ENCODE assay signal across 12 mouse cellular contexts in the genomic region with DNA sequence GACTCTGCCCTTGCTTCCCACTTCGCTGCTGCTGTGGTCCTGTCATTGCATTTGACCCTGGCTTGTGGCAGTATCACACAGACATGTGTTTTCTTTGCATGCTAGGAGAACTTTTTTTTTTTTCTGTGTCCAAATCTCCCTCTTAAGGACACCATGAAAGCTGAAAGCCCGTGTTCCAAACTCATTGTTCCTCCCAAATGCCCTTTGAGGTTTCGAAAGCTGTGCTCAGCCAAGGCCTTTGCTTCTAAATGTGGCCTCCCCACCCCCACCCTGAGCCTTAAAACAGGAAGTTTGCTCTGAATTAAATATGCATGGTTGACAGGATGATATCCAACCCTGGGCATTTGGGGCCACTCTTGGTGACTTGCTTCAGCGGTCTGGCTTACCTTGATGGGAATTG. TPM values are rescaled to one million over a fixed set of nuclear protein-coding genes. Genes with fewer than 3 reads are reported as not detected.
A peak's percentile ranks its signal among the peaks of the same experiment; 100 is the strongest.
DNase-seq lines count a peak whose midpoint lies in the region; ATAC-seq and TF ChIP-seq lines count a peak whose summit lies in the region.
"Had no signal": no experiment of that assay in that cellular context is flagged by ENCODE, and none has a peak within 500 bp of the region (broad histone marks: within the 10 kb centered on the region; RNA-seq: fewer than 3 reads in every experiment).

No protein-coding gene starts in this region.

- TF ChIP-seq POLR2A in ES-Bruce4 (IDR thresholded peaks at IDR 0.05; ENCODE audit: insufficient read depth, low read length) = no peak
- no peak for TF ChIP-seq POLR2A in liver, adult 2 months (IDR thresholded peaks at IDR 0.05; ENCODE audit: extremely low read depth, insufficient read depth, low read length)

- no peaks in the 10 kb centered on the region for H3K36me3 ChIP-seq in hindbrain, embryonic 10.5 days
- H3K36me3 ChIP-seq in hindbrain, embryonic 14.5 days (replicated peaks; ENCODE audit: control insufficient read depth, insufficient read depth) = no peaks in the 10 kb centered on the region
- H3K36me3 ChIP-seq in ES-Bruce4 (ENCODE audit: control insufficient read depth, insufficient read depth, low read length, poor library complexity, severe bottlenecking) = no peaks in the 10 kb centered on the region
- no peaks in the 10 kb centered on the region for H3K36me3 ChIP-seq in liver, adult 2 months (ENCODE audit: control insufficient read depth, insufficient read depth, low read length)
- H3K36me3 ChIP-seq: forebrain, embryonic 10.5 days; heart, embryonic 15.5 days had no signal

- TF ChIP-seq EP300 in ES-Bruce4 (IDR thresholded peaks at IDR 0.05; ENCODE audit: insufficient read depth, low read depth, low read length) = no peak

- no peak overlapping the region for H3K9ac ChIP-seq in hindbrain, embryonic 14.5 days
- no peak overlapping the region for H3K9ac ChIP-seq in ES-Bruce4 (ENCODE audit: low read depth, poor library complexity, severe bottlenecking)
- no peak overlapping the region for H3K9ac ChIP-seq in liver, adult 2 months (ENCODE audit: low read depth, low read length)
- H3K9ac ChIP-seq: heart, embryonic 15.5 days had no signal

- H3K9me3 ChIP-seq in hindbrain, embryonic 10.5 days = no peaks in the 10 kb centered on the region
- H3K9me3 ChIP-seq in hindbrain, embryonic 14.5 days (ENCODE audit: control insufficient read depth, low read length) = no peaks in the 10 kb centered on the region
- H3K9me3 ChIP-seq in ES-Bruce4 (replicated peaks; ENCODE audit: control insufficient read depth, insufficient read depth, low read length, poor library complexity, severe bottlenecking) = no peaks in the 10 kb centered on the region
- H3K9me3 ChIP-seq: forebrain, embryonic 10.5 days; heart, embryonic 15.5 days had no signal

- H3K4me3 ChIP-seq in hindbrain, embryonic 10.5 days = no peak overlapping the region
- no peak overlapping the region for H3K4me3 ChIP-seq in hindbrain, embryonic 14.5 days (replicated peaks; ENCODE audit: low read length)
- H3K4me3 ChIP-seq in ES-Bruce4 (ENCODE audit: low read depth, low read length) = no peak overlapping the region
- H3K4me3 ChIP-seq in liver, adult 2 months (ENCODE audit: insufficient read depth, low read depth, low read length) = no peak overlapping the region
- H3K4me3 ChIP-seq: forebrain, embryonic 10.5 days; gastrocnemius, adult 2 months; heart, embryonic 15.5 days had no signal

- ATAC-seq in hindbrain, embryonic 14.5 days (ENCODE audit: low FRiP score) = no peak
- ATAC-seq in activated CD4-positive, CD25-positive, alpha-beta regulatory T cell, adult 4 months = no peak

- H3K4me2 ChIP-seq in hindbrain, embryonic 14.5 days (replicated peaks) = no peak overlapping the region
- H3K4me2 ChIP-seq: heart, embryonic 15.5 days had no signal

- H3K4me1 ChIP-seq in hindbrain, embryonic 10.5 days (replicated peaks) = peaks cover 23% of the 10 kb centered on the region
- H3K4me1 ChIP-seq in hindbrain, embryonic 14.5 days (replicated peaks; ENCODE audit: control insufficient read depth, insufficient read depth, low read length) = no peaks in the 10 kb centered on the region
- peaks cover 29% of the 10 kb centered on the region for H3K4me1 ChIP-seq in ES-Bruce4 (ENCODE audit: control insufficient read depth, insufficient read depth, low read length)
- peaks cover 8% of the 10 kb centered on the region for H3K4me1 ChIP-seq in liver, adult 2 months (ENCODE audit: control insufficient read depth, insufficient read depth, low read length)

- H3K27me3 ChIP-seq in hindbrain, embryonic 10.5 days (ENCODE audit: insufficient read depth, poor library complexity, severe bottlenecking) = no peaks in the 10 kb centered on the region
- H3K27me3 ChIP-seq in hindbrain, embryonic 14.5 days (ENCODE audit: control insufficient read depth, insufficient read depth, low read length) = no peaks in the 10 kb centered on the region
- no peaks in the 10 kb centered on the region for H3K27me3 ChIP-seq in ES-Bruce4 (ENCODE audit: control insufficient read depth, insufficient read depth, low read length, poor library complexity, severe bottlenecking)
- no peaks in the 10 kb centered on the region for H3K27me3 ChIP-seq in liver, adult 2 months (ENCODE audit: control insufficient read depth, insufficient read depth, low read length)
- H3K27me3 ChIP-seq: heart, embryonic 15.5 days had no signal

- no peak for TF ChIP-seq CTCF in ES-Bruce4 (IDR thresholded peaks at IDR 0.05; ENCODE audit: low read depth, low read length)
- TF ChIP-seq CTCF in liver, adult 2 months (IDR thresholded peaks at IDR 0.05; ENCODE audit: low read depth, low read length) = no peak

- H3K79me2 ChIP-seq in liver, adult 2 months (ENCODE audit: control insufficient read depth, insufficient read depth, low read length) = peaks cover 25% of the 10 kb centered on the region; the same call in 1 of the 2 replicates

- no peak for DNase-seq in hindbrain, embryonic 10.5 days (ENCODE audit: low spot score)
- DNase-seq in hindbrain, embryonic 14.5 days (ENCODE audit: low spot score) = no peak
- peak; percentile 11 for DNase-seq in adipocyte (ENCODE audit: low spot score)
- DNase-seq in liver, adult 2 months (ENCODE audit: extremely low read depth, low read depth, low spot score) = peak; percentile 30
- DNase-seq in layer of hippocampus, postnatal 10 days (ENCODE audit: low spot score in 2 of 2) = no peak
- no peak for DNase-seq in urinary bladder, adult 18-20 months (ENCODE audit: low spot score in 2 of 2)
- DNase-seq: gastrocnemius, adult 2 months; right cerebral cortex, postnatal 25 days had no signal

- H3K27ac ChIP-seq in hindbrain, embryonic 10.5 days = peak overlapping the region; percentile 59; the same call in 1 of the 2 replicates
- H3K27ac ChIP-seq in hindbrain, embryonic 14.5 days = no peak overlapping the region
- peak overlapping the region; percentile 3; the same call in 1 of the 2 replicates for H3K27ac ChIP-seq in ES-Bruce4 (ENCODE audit: insufficient read depth, low read length)
- H3K27ac ChIP-seq in liver, adult 2 months (replicated peaks; ENCODE audit: insufficient read depth, low read depth, low read length) = no peak overlapping the region
- H3K27ac ChIP-seq: forebrain, embryonic 10.5 days; gastrocnemius, adult 2 months; heart, embryonic 15.5 days had no signal

- WGBS in hindbrain, embryonic 10.5 days = 68% methylated on average over 4 of the region's 4 CpGs
- WGBS in hindbrain, embryonic 14.5 days = 71% methylated on average over 4 of the region's 4 CpGs
- 42% methylated on average over 4 of the region's 4 CpGs for WGBS in liver, adult 2 months

RNA-seq across cellular contexts. Expression of a gene that starts 27.0 kb away (rescaled TPM):
- 21.9 and 24.2 TPM in 2 replicates for polyA plus RNA-seq in hindbrain, embryonic 10.5 days (2016; fragmentation: Nextera tagmentation; extraction: Ambion mirVana)
- 9.8 and 9.9 TPM in 2 replicates for polyA plus RNA-seq in hindbrain, embryonic 14.5 days (2014; fragmentation: Nextera tagmentation; extraction: Ambion mirVana)
- 51.2 and 54.8 TPM in 2 replicates for polyA plus RNA-seq in ES-Bruce4 (2011; ENCODE audit: insufficient read depth, insufficient read length, low read depth, missing spikeins)
- total RNA-seq in liver, adult 2 months (2014; rRNA removed) = 17.0 and 19.5 TPM in 2 replicates
- polyA plus RNA-seq in liver, adult 2 months (2012; rRNA removed) = 2.4 and 2.6 TPM in 2 replicates
- 10 to 100 TPM; 27.1 to 27.4 TPM for total RNA-seq in layer of hippocampus, postnatal 10 days (2021)
- polyA plus RNA-seq in activated CD4-positive, CD25-positive, alpha-beta regulatory T cell, adult 4 months (2017; shearing (Covaris generic)) = under 1 TPM in 1 of 2 experiments, not detected in 1; 0.09 TPM

Comparison
In these comparisons a context has a peak if more than half of its experiments do, and no peak if none do; other contexts are left out.
1. H3K27ac ChIP-seq: peak in hindbrain, embryonic 10.5 days (single experiment) and ES-Bruce4 (single experiment); none in hindbrain, embryonic 14.5 days (single experiment) and liver, adult 2 months (single experiment).
2. DNase-seq: peak in adipocyte (single experiment) and liver, adult 2 months (single experiment); none in hindbrain, embryonic 10.5 days (single experiment), hindbrain, embryonic 14.5 days (single experiment), layer of hippocampus, postnatal 10 days (0 of 2) and urinary bladder, adult 18-20 months (0 of 2).